Mouse (Mus musculus) CH12.LX (cell line): ENCODE results near the gene Cmbl. TPM values are rescaled to one million over a fixed set of nuclear protein-coding genes. Genes with fewer than 3 reads are reported as not detected.

Experiments used
- DNase-seq: peaks from one replicate; pipeline ENCODE4 v3.0.0-alpha.2; 2013; ENCODE audit errors: extremely low read depth
- H3K27ac ChIP-seq: 2 replicates; pipeline ENCODE4 v1.5.1; 2012; ENCODE audit warnings: low read depth, mild to moderate bottlenecking, control low read depth, moderate library complexity; ENCODE audit not compliant: insufficient read depth
- H3K27me3 ChIP-seq: replicated peaks from 2 replicates; pipeline ENCODE3; 2012; ENCODE audit warnings: inconsistent platforms
- H3K36me3 ChIP-seq, 2 experiments: replicated peaks in 1 of 2; 2 replicates each; pipeline versions ENCODE3 to v1.6.1; 2012; ENCODE audit warnings: inconsistent platforms in 1 of 2, low read length in 1 of 2, mild to moderate bottlenecking in 1 of 2, mixed read lengths in 1 of 2, moderate library complexity in 1 of 2; ENCODE audit not compliant: control insufficient read depth in 1 of 2, insufficient read depth in 1 of 2
- H3K4me1 ChIP-seq, 2 experiments: 2 replicates each; pipeline ENCODE4 v1.6.1; 2012; ENCODE audit warnings: inconsistent platforms in 1 of 2, moderate library complexity in 1 of 2; ENCODE audit not compliant: insufficient read depth in 2 of 2, control insufficient read depth in 1 of 2
- H3K4me2 ChIP-seq: 2 replicates; pipeline ENCODE4 v1.6.1; 2012; ENCODE audit warnings: low read depth, mild to moderate bottlenecking, control low read depth; ENCODE audit not compliant: poor library complexity, insufficient read depth, severe bottlenecking
- H3K4me3 ChIP-seq, 3 experiments: fragments of 150-350 bp in 1 of 3; sonication (generic) in 1 of 3; replicated peaks in 1 of 3; 2 replicates each; pipeline versions ENCODE3 to v1.5.1; 2011 to 2012; ENCODE audit warnings: low read depth in 2 of 3, low read length in 2 of 3, mild to moderate bottlenecking in 2 of 3, moderate library complexity in 2 of 3, control low read depth in 1 of 3, improper control_type of control experiment in 1 of 3, inconsistent platforms in 1 of 3, mixed read lengths in 1 of 3; ENCODE audit not compliant: poor library complexity in 1 of 3
- H3K79me2 ChIP-seq: replicated peaks from 2 replicates; pipeline ENCODE4 v1.6.1; 2012; ENCODE audit warnings: mild to moderate bottlenecking, moderate library complexity; ENCODE audit not compliant: control insufficient read depth, poor library complexity, insufficient read depth, severe bottlenecking; ENCODE audit errors: extremely low read depth
- H3K9ac ChIP-seq: 2 replicates; pipeline ENCODE4 v1.6.1; 2012; ENCODE audit warnings: low read depth, mild to moderate bottlenecking, control low read depth, moderate library complexity; ENCODE audit not compliant: insufficient read depth
- H3K9me3 ChIP-seq: replicated peaks from 2 replicates; pipeline ENCODE3; 2012; ENCODE audit warnings: low read length, inconsistent platforms, mixed read lengths
- BHLHE40 ChIP-seq: IDR thresholded peaks from 2 replicates; pipeline ENCODE4 v1.6.1; 2011; ENCODE audit warnings: mild to moderate bottlenecking, low read depth, low read length, improper control_type of control experiment
- CHD1 ChIP-seq: IDR thresholded peaks from 2 replicates; pipeline ENCODE4 v1.6.1; 2012; ENCODE audit warnings: low read depth, low read length, improper control_type of control experiment, inconsistent platforms
- CHD2 ChIP-seq: IDR thresholded peaks from 2 replicates; pipeline ENCODE4 v1.6.1; 2011; ENCODE audit warnings: low read length, improper control_type of control experiment
- CTCF ChIP-seq, 2 experiments: IDR thresholded peaks in 1 of 2; conservative IDR thresholded peaks in 1 of 2; 2 replicates each; pipeline ENCODE4 v1.5.1; 2011 to 2012; ENCODE audit warnings: low read depth in 2 of 2, low read length in 2 of 2, improper control_type of control experiment in 1 of 2, inconsistent platforms in 1 of 2, mild to moderate bottlenecking in 1 of 2, moderate library complexity in 1 of 2
- EP300 ChIP-seq: IDR thresholded peaks from 2 replicates; pipeline ENCODE4 v1.6.1; 2011; ENCODE audit warnings: low read length, improper control_type of control experiment
- ETS1 ChIP-seq: conservative IDR thresholded peaks from 2 replicates; pipeline ENCODE4 v1.6.1; 2012; ENCODE audit warnings: low read depth, mild to moderate bottlenecking, inconsistent platforms, low read length, improper control_type of control experiment, moderate library complexity
- GABPA ChIP-seq: IDR thresholded peaks from 2 replicates; pipeline ENCODE4 v1.6.1; 2012; ENCODE audit warnings: low read depth, low read length, improper control_type of control experiment, inconsistent platforms; ENCODE audit not compliant: insufficient replicate concordance
- HCFC1 ChIP-seq: IDR thresholded peaks from 2 replicates; pipeline ENCODE4 v1.6.1; 2012; ENCODE audit warnings: low read depth, mild to moderate bottlenecking, inconsistent platforms, low read length, improper control_type of control experiment
- IRF4 ChIP-seq: IDR thresholded peaks from 2 replicates; pipeline ENCODE4 v1.6.1; 2014; ENCODE audit warnings: low read depth, mild to moderate bottlenecking, inconsistent platforms, low read length, improper control_type of control experiment
- JUN ChIP-seq: IDR thresholded peaks from 2 replicates; pipeline ENCODE4 v1.6.1; 2011; ENCODE audit warnings: low read depth, mild to moderate bottlenecking, low read length, improper control_type of control experiment, moderate library complexity; ENCODE audit not compliant: insufficient read depth
- MAX ChIP-seq: IDR thresholded peaks from 2 replicates; pipeline ENCODE4 v1.6.1; 2011; ENCODE audit warnings: low read length, improper control_type of control experiment
- MYC ChIP-seq: IDR thresholded peaks from 2 replicates; pipeline ENCODE4 v1.6.1; 2011; ENCODE audit warnings: low read depth, mild to moderate bottlenecking, improper control_type of control experiment, low read length
- NRF1 ChIP-seq: IDR thresholded peaks from 2 replicates; pipeline ENCODE4 v1.6.1; 2014; ENCODE audit warnings: low read depth, mild to moderate bottlenecking, inconsistent platforms, low read length, improper control_type of control experiment, moderate library complexity
- PAX5 ChIP-seq: IDR thresholded peaks from 2 replicates; pipeline ENCODE4 v1.6.1; 2012; ENCODE audit warnings: low read length, inconsistent platforms, mixed read lengths
- POLR2A ChIP-seq: IDR thresholded peaks from 2 replicates; pipeline ENCODE4 v1.6.1; 2011; ENCODE audit warnings: low read depth, mild to moderate bottlenecking, improper control_type of control experiment, low read length
- POLR2AphosphoS2 ChIP-seq: IDR thresholded peaks from 2 replicates; pipeline ENCODE4 v1.6.1; 2011; ENCODE audit warnings: low read depth, low read length, improper control_type of control experiment
- RAD21 ChIP-seq: IDR thresholded peaks from 2 replicates; pipeline ENCODE4 v1.6.1; 2011; ENCODE audit warnings: low read depth, mild to moderate bottlenecking, low read length, improper control_type of control experiment, moderate library complexity
- RCOR1 ChIP-seq: conservative IDR thresholded peaks from 2 replicates; pipeline ENCODE4 v1.6.1; 2012; ENCODE audit warnings: low read depth, mild to moderate bottlenecking, inconsistent platforms, low read length, improper control_type of control experiment
- SIN3A ChIP-seq: IDR thresholded peaks from 2 replicates; pipeline ENCODE4 v1.6.1; 2012; ENCODE audit warnings: low read length, improper control_type of control experiment, inconsistent platforms
- SMC3 ChIP-seq: IDR thresholded peaks from 2 replicates; pipeline ENCODE4 v1.6.1; 2011; ENCODE audit warnings: low read depth, low read length, improper control_type of control experiment
- TBP ChIP-seq: conservative IDR thresholded peaks from 2 replicates; pipeline ENCODE4 v1.6.1; 2011; ENCODE audit warnings: low read depth, low read length, improper control_type of control experiment
- TCF12 ChIP-seq: IDR thresholded peaks from 2 replicates; pipeline ENCODE4 v1.6.1; 2014; ENCODE audit warnings: low read depth, mild to moderate bottlenecking, inconsistent platforms, low read length, improper control_type of control experiment
- USF1 ChIP-seq: IDR thresholded peaks from 2 replicates; pipeline ENCODE4 v1.6.1; 2014; ENCODE audit warnings: low read depth, mild to moderate bottlenecking, inconsistent platforms, low read length, improper control_type of control experiment
- USF2 ChIP-seq: conservative IDR thresholded peaks from 2 replicates; pipeline ENCODE4 v1.6.1; 2011; ENCODE audit warnings: low read depth, low read length, improper control_type of control experiment
- ZC3H11A ChIP-seq: IDR thresholded peaks from 2 replicates; pipeline ENCODE4 v1.6.1; 2012; ENCODE audit warnings: low read depth, mild to moderate bottlenecking, inconsistent platforms, low read length, improper control_type of control experiment
- ZKSCAN1 ChIP-seq: IDR thresholded peaks from 2 replicates; pipeline ENCODE4 v1.6.1; 2012; ENCODE audit warnings: low read depth, inconsistent platforms, low read length, improper control_type of control experiment, borderline replicate concordance
- ZMIZ1 ChIP-seq: IDR thresholded peaks from 2 replicates; pipeline ENCODE4 v1.6.1; 2012; ENCODE audit warnings: low read depth, mild to moderate bottlenecking, inconsistent platforms, low read length, improper control_type of control experiment
- ZNF384 ChIP-seq: IDR thresholded peaks from 2 replicates; pipeline ENCODE4 v1.6.1; 2012; ENCODE audit warnings: low read depth, low read length, improper control_type of control experiment, inconsistent platforms
- dilution Hi-C: fragments of 300-500 bp; cut with MboI; formaldehyde crosslinking; loops from 2 replicates; pipeline ENCODE4 v1.14.3; 2020; ENCODE audit warnings: low sequenced_read_pairs; ENCODE audit not compliant: extremely low pct_unique_long_range_greater_than_20kb, extremely low pct_ligation_motif_present
- in situ Hi-C: fragments of 300-500 bp; cut with MboI; formaldehyde crosslinking; loops from 3 replicates; pipeline ENCODE4 v1.14.3; 2019; ENCODE audit warnings: low sequenced_read_pairs, low pct_ligation_motif_present, low pct_unique_long_range_greater_than_20kb, mixed read lengths
- polyA plus RNA-seq: library from polyadenylated mRNA; unstranded; fragments of >175 nt; gene quantifications from 2 replicates; pipeline ENCODE4 v1.2.1, GENCODE M21; 2012; ENCODE audit warnings: low read depth; ENCODE audit not compliant: insufficient read length
- total RNA-seq, 2 experiments: library from RNA; depleted of rRNA; stranded (reverse); fragments of 300-350 nt in 1 of 2; fragments of >200 nt in 1 of 2; gene quantifications; 2 replicates each; pipeline ENCODE4 v1.2.3; 2012 to 2014

Gene Cmbl
- total and polyA plus RNA-seq, 3 experiments: 0.27 TPM; not detected in 2

- no peaks in the 10 kb centered on the region for H3K27me3 ChIP-seq
- no peak overlapping the region for H3K27ac ChIP-seq
- H3K4me1 ChIP-seq: peaks cover 0 to 22% of the 10 kb centered on the region in 2 experiments; a peak in 2 of 4 replicates
- no peaks in the 10 kb centered on the region for H3K79me2 ChIP-seq
- no peaks in the 10 kb centered on the region for H3K36me3 ChIP-seq
- DNase-seq: no peak
- no peak overlapping the region for H3K9ac ChIP-seq
- dilution Hi-C loops (no loop called here), in situ Hi-C loops (no loop called here)
- H3K4me2 ChIP-seq: no peak overlapping the region
- H3K9me3 ChIP-seq: no peaks in the 10 kb centered on the region
- no peak for TF ChIP-seq MYC
- TF ChIP-seq ZNF384: no peak
- TF ChIP-seq SIN3A: no peak
- TF ChIP-seq ZMIZ1: no peak
- no peak for TF ChIP-seq CHD2
- TF ChIP-seq JUN: no peak
- no peak for TF ChIP-seq USF1
- TF ChIP-seq EP300: no peak
- TF ChIP-seq POLR2A: no peak
- TF ChIP-seq ETS1: no peak
- TF ChIP-seq NRF1: no peak
- no peak for TF ChIP-seq TCF12
- no peak for TF ChIP-seq BHLHE40
- no peak for TF ChIP-seq CHD1
- no peak for TF ChIP-seq ZKSCAN1
- TF ChIP-seq POLR2AphosphoS2: no peak
- TF ChIP-seq MAX: no peak
- no peak overlapping the region for H3K4me3 ChIP-seq
Observed at GRCm38 (mm10) chr15:31570959-31571358, 5.8 kb downstream of the Cmbl start.

DNA sequence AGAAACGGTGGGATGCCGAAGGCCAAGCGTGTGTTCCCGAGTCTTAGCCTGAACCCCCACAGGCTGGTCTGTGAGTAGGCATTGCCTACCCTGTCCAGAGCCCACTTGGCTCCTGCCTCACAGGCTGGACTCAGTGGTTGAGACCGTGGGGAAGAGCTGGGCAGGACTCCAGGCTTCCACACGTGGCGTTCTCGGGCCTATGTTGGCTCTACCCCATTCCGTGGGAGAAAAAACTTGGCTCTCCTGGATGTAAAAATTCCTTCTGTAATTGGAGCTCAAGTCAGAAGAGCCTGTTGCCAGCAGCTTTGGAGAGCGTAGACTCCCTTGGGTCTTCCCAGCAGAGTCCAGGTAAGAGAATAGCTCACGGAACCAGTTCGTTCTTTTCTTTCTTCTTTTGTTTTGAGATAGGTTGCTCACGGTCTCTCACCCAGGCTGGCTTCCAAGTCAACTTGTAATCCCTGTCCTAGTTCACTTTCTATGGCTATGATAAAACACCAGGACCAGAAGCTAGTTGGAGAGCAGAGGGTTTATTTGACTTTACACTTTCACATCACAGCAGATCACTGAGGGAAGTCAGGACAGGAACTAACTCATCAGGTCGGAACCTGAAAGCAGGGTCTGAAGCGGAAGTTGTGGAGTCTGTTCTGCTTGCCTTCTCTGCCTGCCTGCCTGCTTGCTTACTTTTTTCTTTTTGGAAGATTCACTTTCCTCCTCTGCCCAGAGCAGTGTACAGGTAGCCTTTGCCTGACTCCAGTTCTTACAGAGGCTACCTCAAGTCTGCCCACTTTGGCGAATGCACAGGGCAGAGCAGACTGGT is 6.9 kb downstream of the Cmbl start:
- no peaks in the 10 kb centered on the region for H3K79me2 ChIP-seq
- dilution Hi-C loops: no loop called here
- H3K9me3 ChIP-seq: no peaks in the 10 kb centered on the region
- no peaks in the 10 kb centered on the region for H3K36me3 ChIP-seq
- peaks cover 0 to 22% of the 10 kb centered on the region in 2 experiments; a peak in 2 of 4 replicates for H3K4me1 ChIP-seq
- H3K4me2 ChIP-seq: no peak overlapping the region
- DNase-seq: no peak
- TF ChIP-seq CHD1: no peak
- TF ChIP-seq ETS1: no peak
- no peak for TF ChIP-seq GABPA
- no peak for TF ChIP-seq USF2
- TF ChIP-seq SIN3A: no peak
- TF ChIP-seq SMC3: no peak
- TF ChIP-seq TBP: no peak
- TF ChIP-seq EP300: no peak
- no peak for TF ChIP-seq IRF4
- no peak for TF ChIP-seq RCOR1
- TF ChIP-seq RAD21: no peak
- TF ChIP-seq MAX: no peak
- TF ChIP-seq PAX5: no peak
- TF ChIP-seq CTCF (conservative IDR thresholded peaks at IDR 0.05 in 1 of 2, IDR thresholded peaks at IDR 0.05 in 1 of 2; ENCODE audit: low read depth in 2 of 2, low read length in 2 of 2): no peak
- TF ChIP-seq HCFC1: no peak
- no peak for TF ChIP-seq TCF12
- no peak for TF ChIP-seq ZC3H11A
- TF ChIP-seq, all 38 proteins: peak for 0
- in situ Hi-C loops: no loop called here
- Histone ChIP-seq H3K4me3 (no peak overlapping the region), H3K27me3 (no peaks in the 10 kb centered on the region), H3K9ac (no peak overlapping the region), H3K27ac (no peak overlapping the region)
